Mouse (Mus musculus): ENCODE data around the gene Six2.
"Not testable (repeated sequence)": the region's sequence is repeated elsewhere in the genome, so short reads cannot be mapped to it uniquely, and the experiment has no call there.

Six2 gene

DNA sequence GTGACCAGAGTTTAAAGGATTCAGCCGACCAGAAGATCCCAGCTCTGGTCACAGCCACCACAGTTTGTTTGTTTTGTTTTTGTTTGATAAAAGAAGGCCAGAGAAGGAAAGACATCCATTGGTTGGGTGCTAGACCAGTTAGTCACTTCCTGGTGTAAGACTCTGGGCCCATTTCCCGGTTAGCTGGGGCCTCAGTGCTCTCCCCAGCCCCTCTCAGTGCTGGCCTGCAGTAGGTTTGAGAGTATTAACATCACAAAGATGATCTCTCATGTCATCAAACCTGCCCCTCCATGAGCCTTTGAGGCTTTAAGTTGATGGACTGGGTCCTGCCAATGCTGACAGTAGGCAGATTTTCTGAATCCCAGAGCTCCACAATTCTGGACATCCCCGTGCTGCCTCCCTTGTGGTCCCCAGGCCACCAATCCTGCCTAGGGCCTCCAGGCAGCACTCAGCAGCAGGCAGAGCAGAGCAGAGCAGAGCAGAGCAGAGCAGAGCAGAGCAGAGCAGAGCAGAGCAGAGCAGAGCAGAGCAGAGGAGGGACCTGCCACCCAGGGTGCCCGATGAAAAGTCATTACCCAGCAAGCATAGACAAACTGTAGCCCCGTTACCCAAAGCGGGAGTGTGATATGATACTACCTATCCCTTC, 2.4 kb upstream of the Six2 start:
- DNase-seq (ENCODE audit: low spot score in 2 of 2), result no peak

- no peak for DNase-seq (ENCODE audit: low spot score in 2 of 2)
Observed at GRCm38 (mm10) chr17:85689807-85690319, 1.8 kb upstream of the Six2 start.

DNA sequence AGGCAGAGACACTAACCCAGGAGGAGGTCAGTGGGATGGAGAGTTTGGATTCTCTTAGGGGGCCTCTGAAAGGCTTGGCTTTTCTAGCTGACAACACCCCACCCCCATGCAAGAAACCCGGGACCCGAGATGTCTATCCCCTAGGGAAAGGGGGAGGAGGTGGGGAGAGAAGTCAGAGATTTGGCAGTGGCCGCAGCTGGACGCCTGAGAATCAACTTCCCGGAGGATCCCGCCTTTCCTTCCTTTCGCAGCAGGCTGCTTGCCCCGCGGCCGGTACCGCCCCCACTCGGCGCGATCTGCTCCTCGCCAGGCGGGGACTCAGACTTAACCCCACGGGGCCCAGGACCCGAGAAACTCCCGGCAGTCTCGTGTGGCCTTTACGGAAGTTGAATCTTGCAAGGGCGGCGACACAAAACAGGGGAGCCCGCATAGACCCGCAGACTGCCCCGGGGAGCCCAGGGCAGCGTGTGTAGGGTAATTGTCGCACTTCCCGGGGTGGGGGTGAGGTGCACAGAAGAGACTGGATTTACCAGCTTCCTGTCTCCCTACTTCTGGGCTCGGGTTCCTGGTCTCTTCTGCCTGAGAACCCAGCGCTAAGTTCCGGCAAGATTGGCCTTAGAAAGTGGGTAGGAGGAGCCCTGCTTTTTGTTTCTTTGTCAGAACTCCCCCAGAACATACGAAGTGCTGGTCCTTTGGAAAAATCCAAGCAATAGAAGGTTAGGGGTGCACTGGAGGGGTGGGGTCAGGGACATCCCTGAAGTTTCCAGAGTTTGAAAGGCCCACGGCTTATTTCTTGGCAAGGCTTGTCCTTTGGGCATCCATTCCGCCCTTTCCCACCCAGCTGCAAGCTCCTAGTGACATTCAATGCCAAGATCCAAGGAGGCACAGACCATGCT, 1.1 kb upstream of the Six2 start:
- DNase-seq (ENCODE audit: low spot score in 2 of 2), result no peak

DNA sequence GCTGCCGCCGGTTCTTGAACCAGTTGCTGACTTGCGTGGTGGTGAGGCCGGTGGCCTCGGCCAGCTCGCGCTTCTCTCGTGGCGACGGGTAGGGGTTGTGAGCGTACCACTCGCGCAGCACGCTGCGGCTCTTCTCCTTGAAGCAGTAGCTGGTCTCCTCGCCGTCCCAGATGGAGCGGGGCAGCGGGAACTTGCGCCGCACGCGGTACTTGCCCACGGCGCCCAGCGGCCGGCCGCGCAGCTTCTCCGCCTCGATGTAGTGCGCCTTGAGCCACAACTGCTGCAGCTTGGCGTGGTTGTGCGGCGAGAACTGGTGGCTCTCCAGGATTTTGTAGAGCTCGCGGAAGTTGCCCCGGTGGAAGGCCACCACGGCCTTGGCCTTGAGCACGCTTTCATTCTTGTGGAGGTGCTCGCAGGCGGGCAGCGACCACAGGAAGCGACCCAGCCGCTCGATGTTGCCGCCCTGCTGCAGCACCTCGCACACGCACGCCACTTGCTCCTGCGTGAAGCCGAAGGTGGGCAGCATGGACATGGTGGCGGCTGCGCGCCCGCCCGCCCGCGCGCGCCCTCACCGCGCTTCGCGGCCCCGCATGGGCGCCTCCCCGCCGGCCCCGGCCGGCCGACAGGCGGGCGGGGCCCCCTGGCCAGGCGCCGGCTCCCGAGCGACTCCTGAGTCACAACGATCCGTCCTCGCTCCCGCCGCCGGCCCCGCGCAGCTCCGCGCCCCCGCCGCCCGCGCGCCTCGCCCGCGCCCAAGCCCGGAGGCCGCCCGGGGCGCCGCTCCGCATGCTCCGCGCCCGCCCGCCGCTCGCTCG, 446 bp downstream of the Six2 start:
- no peak for DNase-seq (ENCODE audit: low spot score in 2 of 2)

DNA sequence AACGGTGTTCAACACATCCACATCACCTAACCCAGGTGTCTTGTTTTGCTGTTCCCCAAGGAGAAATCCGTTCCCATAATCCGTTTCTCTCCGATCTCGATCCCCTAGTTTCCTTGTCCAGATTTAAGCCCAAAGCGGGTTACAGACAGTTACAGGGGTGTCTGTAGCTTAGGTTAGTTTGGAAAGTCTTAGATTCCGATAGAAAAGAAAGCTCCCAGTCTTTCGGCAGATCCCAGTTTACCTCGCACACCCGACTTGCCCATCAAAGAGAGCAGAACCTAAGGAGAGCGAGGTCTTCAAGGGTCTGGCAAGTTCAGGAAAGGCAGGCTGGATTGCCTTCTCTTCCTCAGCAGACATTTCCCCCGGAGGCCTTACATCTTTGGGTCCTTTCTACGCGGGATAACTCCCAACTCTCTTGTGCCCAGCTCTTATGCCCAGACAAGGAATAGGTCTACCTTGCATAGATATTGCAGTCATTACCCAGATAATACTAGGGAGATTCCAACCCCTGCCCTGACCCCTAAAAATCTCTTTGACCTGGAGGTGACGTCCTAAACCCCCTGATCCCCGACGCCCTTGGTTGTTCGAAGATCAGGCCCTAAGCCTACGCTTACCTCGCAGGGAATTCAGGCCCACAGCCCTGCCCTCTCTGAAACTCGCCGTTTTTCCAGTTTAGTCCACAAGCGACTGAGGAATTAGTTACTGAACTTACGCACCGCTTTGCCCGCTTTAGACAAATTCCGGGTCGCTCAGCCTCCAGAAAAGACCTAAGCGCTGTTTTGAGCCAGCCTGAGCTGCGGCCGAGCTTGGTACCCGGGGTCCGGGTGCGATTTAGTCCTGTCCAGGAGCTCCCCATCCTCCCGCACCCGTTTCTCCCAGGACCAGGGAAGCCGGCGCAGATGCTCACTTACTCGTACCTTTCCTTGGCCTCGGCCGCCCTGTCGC, 1.3 kb downstream of the Six2 start:
- DNase-seq (ENCODE audit: low spot score in 2 of 2), result no peak

DNA sequence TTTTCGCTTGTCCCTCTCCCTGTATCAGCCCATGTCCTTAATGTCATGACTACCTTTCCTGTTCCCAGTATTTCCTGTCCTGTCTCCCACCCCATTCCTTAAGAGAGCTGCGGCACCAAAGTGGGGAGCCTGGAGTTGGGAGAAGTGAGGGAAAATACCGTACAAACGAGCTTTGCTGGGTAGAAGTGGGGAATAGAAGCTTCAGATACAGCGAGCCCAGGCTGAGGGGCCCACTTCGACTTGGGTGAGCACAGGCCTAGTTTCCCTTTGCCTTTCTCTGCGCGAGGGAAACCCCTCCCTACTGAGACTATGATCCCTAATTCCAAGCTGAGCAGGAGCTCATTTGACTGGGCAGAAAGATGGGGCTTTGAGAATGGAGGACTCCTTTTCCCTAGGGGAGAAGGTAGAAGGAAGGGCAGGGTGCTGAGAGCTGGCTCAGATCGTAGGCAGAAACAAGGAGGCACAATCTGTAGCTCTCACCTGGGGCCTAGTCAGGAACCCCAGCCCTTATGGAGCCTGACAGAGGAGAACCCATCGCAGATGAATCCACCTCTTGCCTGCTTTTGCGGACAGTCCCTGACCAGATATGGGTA, 2.3 kb downstream of the Six2 start:
- no peak for DNase-seq (ENCODE audit: low spot score in 2 of 2)

DNA sequence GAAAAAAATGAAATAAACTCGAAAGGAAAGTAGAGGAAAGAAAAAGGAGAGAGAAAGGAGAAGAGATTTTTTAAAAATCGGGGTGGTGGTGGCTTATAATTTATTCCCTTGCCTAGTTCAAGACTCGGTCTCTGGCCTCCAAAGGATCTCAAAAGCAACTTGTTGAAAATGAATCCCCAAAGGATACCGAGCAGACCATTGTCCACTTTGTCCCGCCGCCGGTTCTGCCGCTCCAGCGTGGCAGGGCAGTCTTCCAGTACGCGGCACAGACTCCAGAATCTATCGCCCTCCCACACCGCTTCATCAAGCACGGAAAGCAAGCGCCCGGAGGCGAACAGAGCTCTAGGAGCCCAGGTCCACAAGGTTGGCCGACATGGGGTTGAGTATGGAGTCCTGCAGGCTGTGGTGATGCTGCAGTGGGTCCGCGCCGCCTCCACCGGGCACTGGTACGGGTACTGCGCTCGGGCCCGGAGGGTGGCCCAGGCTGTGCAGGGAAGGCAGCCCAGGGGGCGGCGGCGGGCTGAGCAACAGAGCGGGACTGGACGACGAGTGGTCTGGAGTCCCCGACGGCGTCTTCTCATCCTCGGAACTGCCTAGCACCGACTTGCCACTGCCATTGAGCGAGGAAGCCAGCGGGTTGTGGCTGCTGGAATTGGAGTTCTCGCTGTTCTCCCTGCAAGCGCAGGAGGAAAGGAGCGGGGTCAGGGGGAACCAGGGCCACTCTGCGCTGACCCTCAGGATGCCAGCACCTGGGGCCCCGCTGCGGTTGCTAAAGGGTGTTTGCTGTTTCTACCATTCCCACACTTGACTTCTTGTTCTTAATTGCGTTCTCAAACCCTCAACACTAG, 3.0 kb downstream of the Six2 start:
- DNase-seq (ENCODE audit: low spot score in 2 of 2), result no peak

- not testable (repeated sequence) for DNase-seq (ENCODE audit: low spot score in 2 of 2)
Observed at GRCm38 (mm10) chr17:85684436-85684835, 3.6 kb downstream of the Six2 start.

DNA sequence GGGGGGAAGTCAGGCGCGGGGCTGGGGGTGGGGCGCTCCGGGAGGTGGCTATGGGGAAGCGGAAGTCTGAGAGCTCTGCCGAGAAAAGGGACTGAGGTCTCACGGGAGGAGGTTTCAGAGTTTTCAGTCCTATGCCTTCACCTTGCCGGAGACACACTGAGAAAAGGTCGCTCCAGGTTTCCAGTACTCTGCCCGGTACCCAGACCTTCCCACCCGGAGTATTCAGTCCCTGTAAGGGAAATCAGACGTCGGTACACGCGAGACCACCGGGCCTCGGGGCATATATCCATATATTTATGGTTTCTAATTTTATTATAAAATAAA, 4.1 kb downstream of the Six2 start:
- no peak for DNase-seq (ENCODE audit: low spot score in 2 of 2)

- DNase-seq (ENCODE audit: low spot score in 2 of 2), result no peak
Observed at GRCm38 (mm10) chr17:85683111-85683983, 4.7 kb downstream of the Six2 start.

DNA sequence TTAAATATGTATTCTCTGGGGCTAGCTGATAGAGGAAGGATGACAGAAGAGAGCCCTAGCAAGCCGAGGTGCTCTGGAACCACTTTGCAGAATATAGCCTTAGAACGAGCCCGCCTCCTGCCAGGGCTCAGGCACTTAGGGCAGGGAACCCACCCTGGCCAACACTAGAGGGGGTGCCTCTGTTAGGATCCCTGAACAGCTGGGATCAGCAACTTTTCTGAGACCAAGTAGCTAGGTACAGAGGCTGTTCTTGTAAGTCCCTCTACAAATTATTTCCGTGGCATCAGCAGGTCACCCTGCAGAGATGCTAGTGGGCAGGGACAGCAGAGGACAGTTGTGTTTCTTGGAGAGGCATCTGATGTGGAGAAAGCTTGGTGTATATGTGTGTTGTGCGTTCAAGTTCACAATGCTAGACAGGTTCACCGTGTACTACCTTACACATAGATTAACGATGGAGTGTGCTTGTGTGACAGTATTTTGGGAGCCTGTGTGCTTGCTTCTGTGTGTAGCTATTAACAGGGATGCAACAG, 5.8 kb downstream of the Six2 start:
- no peak for DNase-seq (ENCODE audit: low spot score in 2 of 2)

GRCm38 (mm10) chr17:85681741-85682140, 6.3 kb downstream of the Six2 start:
- no peak for DNase-seq (ENCODE audit: low spot score in 2 of 2)

- no peak for DNase-seq (ENCODE audit: low spot score in 2 of 2)
Observed at GRCm38 (mm10) chr17:85680851-85681550, 7.1 kb downstream of the Six2 start.

DNA sequence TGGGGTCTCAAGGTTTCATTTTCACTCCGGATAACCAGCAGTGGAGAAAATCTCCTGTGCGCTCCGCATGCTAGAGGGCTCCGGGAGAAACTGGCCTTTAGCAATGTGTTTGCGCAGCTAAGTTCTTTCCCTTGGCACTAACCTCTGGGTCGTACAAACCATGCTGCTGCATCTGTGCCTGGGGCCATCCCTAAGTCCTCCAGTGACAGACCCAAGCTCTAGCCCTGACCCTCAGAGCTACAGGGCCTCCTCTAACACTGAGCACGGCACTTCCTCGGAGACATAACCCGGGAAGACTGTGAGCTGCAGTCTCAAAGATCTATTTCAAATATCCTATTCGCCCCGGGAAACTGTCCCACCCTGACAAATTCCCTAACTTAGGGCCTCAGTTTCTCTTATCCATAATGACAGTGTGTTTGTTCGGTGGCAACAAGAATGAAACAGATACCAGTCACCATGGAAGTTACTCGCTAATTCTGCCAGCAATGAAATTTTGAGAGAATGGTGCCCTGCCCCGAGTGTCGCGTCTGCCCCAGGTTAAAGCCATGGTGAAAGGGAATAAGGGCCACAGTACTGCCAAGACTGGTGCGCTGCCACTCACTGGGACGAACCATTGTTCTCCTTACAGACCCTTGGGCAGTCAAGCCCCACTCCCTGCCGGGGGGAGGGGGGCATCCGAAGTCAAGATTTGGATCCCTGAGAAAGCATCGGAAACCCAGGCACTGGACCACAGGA, 7.8 kb downstream of the Six2 start:
- DNase-seq (ENCODE audit: low spot score in 2 of 2), result no peak

DNA sequence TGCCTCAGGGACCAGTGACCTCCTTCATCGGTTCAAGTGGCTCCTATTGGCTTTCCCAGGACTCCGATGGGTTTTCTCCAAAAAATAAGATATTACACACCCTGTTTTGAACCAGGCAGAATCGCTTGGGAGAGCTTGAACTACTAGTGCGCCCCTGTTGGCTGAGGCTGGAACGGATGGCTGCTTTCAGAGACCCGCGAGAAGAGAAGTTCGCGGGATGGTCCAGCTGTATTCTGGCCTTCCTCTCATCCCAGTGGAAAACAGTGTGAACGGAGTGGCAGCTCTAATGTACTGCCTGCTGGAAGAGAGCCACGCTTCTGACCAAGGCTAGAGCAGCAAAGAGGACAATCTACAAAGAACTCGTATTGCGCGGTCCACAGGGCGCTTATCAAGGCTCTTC, 8.4 kb downstream of the Six2 start:
- no peak for DNase-seq (ENCODE audit: low spot score in 2 of 2)

GRCm38 (mm10) chr17:85664618-85665320, 23.3 kb downstream of the Six2 start:
- peak; percentile 42 to 67 for DNase-seq (ENCODE audit: low spot score in 2 of 2)

DNA sequence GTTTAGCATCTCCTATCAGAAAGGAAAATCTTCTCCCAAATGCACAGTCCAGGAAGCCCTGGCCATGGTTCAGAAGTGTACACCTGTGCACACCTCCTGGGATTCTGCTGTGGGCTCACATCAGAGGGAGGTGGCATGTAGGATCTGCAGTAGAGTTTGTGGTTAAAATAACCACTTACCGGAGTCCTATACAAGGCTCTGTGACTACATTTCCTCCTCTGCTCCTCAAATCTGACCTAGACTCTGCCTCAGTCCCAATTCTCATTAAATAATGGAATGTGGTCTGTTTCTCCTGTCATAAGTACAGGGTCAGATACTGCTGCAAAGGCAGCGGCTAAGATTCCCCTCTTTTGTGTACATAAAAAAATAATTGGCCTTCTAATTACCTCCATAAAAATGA, 23.9 kb downstream of the Six2 start:
- no peak for DNase-seq (ENCODE audit: low spot score in 2 of 2)
